In the genomic region with DNA sequence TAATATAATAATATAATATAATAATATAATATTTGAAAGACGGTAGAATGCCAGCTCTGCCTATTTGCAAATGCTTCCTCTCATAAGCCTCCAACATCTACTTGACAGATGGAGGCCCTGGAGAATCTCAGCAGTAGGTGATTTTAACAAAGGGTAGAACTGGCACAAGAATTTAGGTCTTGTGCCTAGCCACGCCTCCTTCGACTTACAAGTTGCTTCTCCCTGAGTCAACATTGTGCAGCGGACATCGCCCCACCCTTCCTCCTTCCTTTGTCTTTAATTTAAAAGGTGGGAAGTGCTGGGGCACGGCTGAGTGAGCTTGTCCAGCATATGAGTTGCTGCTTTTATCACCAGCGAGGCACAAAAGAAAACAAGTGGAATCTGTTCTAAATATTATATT, we compare ENCODE assay signal across 12 mouse cellular contexts. TPM values are rescaled to one million over a fixed set of nuclear protein-coding genes. Genes with fewer than 3 reads are reported as not detected.
DNase-seq lines count a peak whose midpoint lies in the region; ATAC-seq and TF ChIP-seq lines count a peak whose summit lies in the region.
"Had no signal": no experiment of that assay in that cellular context is flagged by ENCODE, and none has a peak within 500 bp of the region (broad histone marks: within the 10 kb centered on the region; RNA-seq: fewer than 3 reads in every experiment).

No protein-coding gene starts in this region.

- H3K4me3 ChIP-seq in heart, embryonic 10.5 days = no peak overlapping the region
- no peak overlapping the region for H3K4me3 ChIP-seq in lung, embryonic 14.5 days (ENCODE audit: low read depth, low read length)
- no peak overlapping the region for H3K4me3 ChIP-seq in hindbrain, embryonic 16.5 days (ENCODE audit: low read length)
- H3K4me3 ChIP-seq: embryonic facial prominence, embryonic 15.5 days; midbrain, embryonic 12.5 days had no signal

- H3K4me2 ChIP-seq in lung, embryonic 14.5 days = no peak overlapping the region
- H3K4me2 ChIP-seq in hindbrain, embryonic 16.5 days (ENCODE audit: low read length) = no peak overlapping the region
- H3K4me2 ChIP-seq: embryonic facial prominence, embryonic 15.5 days; midbrain, embryonic 12.5 days had no signal

- ATAC-seq in lung, embryonic 14.5 days (ENCODE audit: insufficient read depth) = no peak
- ATAC-seq in hindbrain, embryonic 16.5 days = no peak

- H3K4me1 ChIP-seq in heart, embryonic 10.5 days = 0 out of 2 replicates have a peak, but pooled peaks cover 3% of the 10 kb centered on the region
- no peaks in the 10 kb centered on the region for H3K4me1 ChIP-seq in lung, embryonic 14.5 days (ENCODE audit: insufficient read depth)
- H3K4me1 ChIP-seq in hindbrain, embryonic 16.5 days (ENCODE audit: control insufficient read depth, insufficient read depth, low read depth, low read length) = no peaks in the 10 kb centered on the region
- H3K4me1 ChIP-seq: embryonic facial prominence, embryonic 15.5 days; midbrain, embryonic 12.5 days had no signal

- H3K27ac ChIP-seq in heart, embryonic 10.5 days = no peak overlapping the region
- H3K27ac ChIP-seq in lung, embryonic 14.5 days (ENCODE audit: low read depth) = no peak overlapping the region
- no peak overlapping the region for H3K27ac ChIP-seq in hindbrain, embryonic 16.5 days (ENCODE audit: low read depth, low read length)
- H3K27ac ChIP-seq: embryonic facial prominence, embryonic 15.5 days; midbrain, embryonic 12.5 days had no signal

- DNase-seq in heart, adult 11 months = peak; percentile 96
- no peak for DNase-seq in heart, embryonic 10.5 days (ENCODE audit: low spot score)
- peak; percentile 95 for DNase-seq in R1 (ENCODE audit: low read depth, low spot score)
- peak; percentile 42 to 59 for DNase-seq in cerebellum, postnatal 10 days
- peak; percentile 18 for DNase-seq in lung, embryonic 14.5 days
- no peak for DNase-seq in left cerebral cortex, postnatal 25 days (ENCODE audit: low spot score in 2 of 2)
- DNase-seq in urinary bladder, postnatal 4 days (ENCODE audit: low spot score in 2 of 2) = no peak
- DNase-seq: liver; thymus, adult 2 months had no signal

- no peaks in the 10 kb centered on the region for H3K27me3 ChIP-seq in heart, embryonic 10.5 days (ENCODE audit: insufficient read depth, poor library complexity, severe bottlenecking)
- no peaks in the 10 kb centered on the region for H3K27me3 ChIP-seq in lung, embryonic 14.5 days (ENCODE audit: insufficient read depth, low read length)
- H3K27me3 ChIP-seq in hindbrain, embryonic 16.5 days (replicated peaks; ENCODE audit: control insufficient read depth, insufficient read depth, low read length) = no peaks in the 10 kb centered on the region
- H3K27me3 ChIP-seq: embryonic facial prominence, embryonic 15.5 days; midbrain, embryonic 12.5 days had no signal

- no peaks in the 10 kb centered on the region for H3K9me3 ChIP-seq in heart, embryonic 10.5 days
- no peaks in the 10 kb centered on the region for H3K9me3 ChIP-seq in lung, embryonic 14.5 days (ENCODE audit: low read depth, low read length)
- no peaks in the 10 kb centered on the region for H3K9me3 ChIP-seq in hindbrain, embryonic 16.5 days (ENCODE audit: control insufficient read depth, low read length)
- H3K9me3 ChIP-seq: embryonic facial prominence, embryonic 15.5 days; midbrain, embryonic 12.5 days had no signal

- WGBS in heart, embryonic 10.5 days = 68% methylated on average over 7 of the region's 7 CpGs
- 53% methylated on average over 7 of the region's 7 CpGs for WGBS in lung, embryonic 14.5 days
- WGBS in hindbrain, embryonic 16.5 days = 42% methylated on average over 7 of the region's 7 CpGs

- H3K9ac ChIP-seq in lung, embryonic 14.5 days = no peak overlapping the region
- H3K9ac ChIP-seq in hindbrain, embryonic 16.5 days (ENCODE audit: low read depth, low read length) = no peak overlapping the region
- H3K9ac ChIP-seq: embryonic facial prominence, embryonic 15.5 days; midbrain, embryonic 12.5 days had no signal

- no peak for TF ChIP-seq CTCF in lung, embryonic 14.5 days (IDR thresholded peaks at IDR 0.05; ENCODE audit: low read depth)

- peaks cover 10% of the 10 kb centered on the region; the same call in 1 of the 2 replicates for H3K36me3 ChIP-seq in heart, embryonic 10.5 days
- H3K36me3 ChIP-seq in lung, embryonic 14.5 days (ENCODE audit: insufficient read depth) = no peaks in the 10 kb centered on the region
- no peaks in the 10 kb centered on the region for H3K36me3 ChIP-seq in hindbrain, embryonic 16.5 days (ENCODE audit: control insufficient read depth, insufficient read depth, low read length)
- H3K36me3 ChIP-seq: embryonic facial prominence, embryonic 15.5 days; midbrain, embryonic 12.5 days had no signal

- intact Hi-C loops in left cerebral cortex, postnatal 25 days (cut with DNase I) = no loop called here

RNA-seq across cellular contexts. Expression of gene Ifit1, which starts 32.8 kb away (rescaled TPM):
- 0.10 and 0.15 TPM in 2 replicates for polyA plus RNA-seq in heart, embryonic 10.5 days (2016; fragmentation: Nextera tagmentation; extraction: Ambion mirVana)
- 0.11 TPM in 1 of 2 replicates, not detected in the other for polyA plus RNA-seq in lung, embryonic 14.5 days (2014; fragmentation: Nextera tagmentation; extraction: Ambion mirVana)
- polyA plus RNA-seq in hindbrain, embryonic 16.5 days (2015; fragmentation: Nextera tagmentation; extraction: Ambion mirVana) = 0.26 and 0.48 TPM in 2 replicates
- total RNA-seq in left cerebral cortex, postnatal 25 days (2021) = under 1 TPM; 0.69 to 0.73 TPM

RNA-seq across cellular contexts. Expression of gene Ifit1bl2, which starts 32.9 kb away (rescaled TPM):
- polyA plus RNA-seq in heart, embryonic 10.5 days (2016; fragmentation: Nextera tagmentation; extraction: Ambion mirVana) = 0.38 and 0.42 TPM in 2 replicates
- polyA plus RNA-seq in lung, embryonic 14.5 days (2014; fragmentation: Nextera tagmentation; extraction: Ambion mirVana) = 0.12 TPM in 1 of 2 replicates, not detected in the other
- polyA plus RNA-seq in hindbrain, embryonic 16.5 days (2015; fragmentation: Nextera tagmentation; extraction: Ambion mirVana) = 0.44 and 0.54 TPM in 2 replicates
- total RNA-seq in left cerebral cortex, postnatal 25 days (2021) = under 1 TPM; 0.46 to 0.60 TPM
- polyA plus RNA-seq: midbrain, embryonic 12.5 days had no signal

Comparison
In these comparisons a context has a peak if more than half of its experiments do, and no peak if none do; other contexts are left out.
1. DNase-seq: peak in heart, adult 11 months (single experiment), R1 (single experiment), cerebellum, postnatal 10 days (2 of 2) and lung, embryonic 14.5 days (single experiment); none in heart, embryonic 10.5 days (single experiment), left cerebral cortex, postnatal 25 days (0 of 2) and urinary bladder, postnatal 4 days (0 of 2).